ENCODE assay signal across 8 mouse cellular contexts in the genomic region with DNA sequence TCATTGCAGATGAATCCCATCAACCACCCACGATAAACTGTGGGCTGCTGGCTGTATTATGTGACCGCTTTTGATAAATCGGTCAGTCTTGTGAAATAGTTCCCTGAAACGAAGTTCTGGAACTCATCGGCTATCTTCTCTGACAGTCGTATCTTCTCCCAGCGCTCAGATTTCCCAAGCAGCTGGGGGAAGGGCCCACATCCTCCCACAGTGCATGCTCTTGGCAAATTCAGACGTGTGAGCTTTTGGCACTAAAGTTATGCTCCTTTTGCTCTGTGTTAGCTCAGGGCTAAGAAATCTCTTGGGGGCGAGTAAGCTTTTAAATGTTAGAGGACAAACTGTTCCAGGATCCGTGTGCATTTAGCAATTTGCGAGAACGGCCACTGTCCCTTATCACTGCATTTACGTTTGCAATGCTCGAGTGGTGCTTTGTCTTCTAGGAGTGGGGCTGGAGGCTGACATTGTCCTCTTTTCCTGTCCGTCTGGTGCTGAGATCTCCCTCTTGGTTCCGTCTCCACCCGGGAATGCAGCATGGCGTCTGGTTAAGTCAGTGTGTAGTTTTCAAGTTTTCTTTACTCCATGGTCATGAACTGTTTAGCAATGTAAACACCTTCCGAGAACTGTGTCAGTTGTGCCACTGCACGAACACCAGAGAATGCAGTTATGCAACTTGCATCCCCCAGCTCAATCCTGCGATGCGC. TPM values are rescaled to one million over a fixed set of nuclear protein-coding genes. Genes with fewer than 3 reads are reported as not detected.
DNase-seq lines count a peak whose midpoint lies in the region; ATAC-seq lines count a peak whose summit lies in the region.

No protein-coding gene starts in this region.

- H3K27me3 ChIP-seq in heart, embryonic 16.5 days (ENCODE audit: control insufficient read depth, insufficient read depth, low read length): 0 out of 2 replicates have a peak, but pooled peaks cover 2% of the 10 kb centered on the region
- H3K27me3 ChIP-seq in lung, embryonic 15.5 days: no peaks in the 10 kb centered on the region; the same call in 1 of the 2 replicates
- no peaks in the 10 kb centered on the region for H3K27me3 ChIP-seq in hindbrain, embryonic 11.5 days (ENCODE audit: control insufficient read depth, insufficient read depth, low read length)

- H3K4me2 ChIP-seq in heart, embryonic 16.5 days (ENCODE audit: low read depth, low read length): peak overlapping the region; percentile 40
- peak overlapping the region; percentile 39 for H3K4me2 ChIP-seq in lung, embryonic 15.5 days
- H3K4me2 ChIP-seq in hindbrain, embryonic 11.5 days (replicated peaks; ENCODE audit: low read depth, low read length): no peak overlapping the region

- peak; percentile 77 for ATAC-seq in heart, embryonic 16.5 days (replicated peaks; ENCODE audit: extremely low read depth, insufficient read depth, low FRiP score)
- peak; percentile 81; the same call in 1 of the 2 replicates for ATAC-seq in lung, embryonic 15.5 days (ENCODE audit: borderline replicate concordance, extremely low read depth, low FRiP score, low TSS enrichment)
- no peak for ATAC-seq in hindbrain, embryonic 11.5 days (ENCODE audit: low FRiP score)

- H3K9ac ChIP-seq in heart, embryonic 16.5 days (ENCODE audit: low read length): no peak overlapping the region
- no peak overlapping the region for H3K9ac ChIP-seq in lung, embryonic 15.5 days
- no peak overlapping the region for H3K9ac ChIP-seq in hindbrain, embryonic 11.5 days (ENCODE audit: low read depth, low read length)

- H3K4me3 ChIP-seq in heart, embryonic 16.5 days (ENCODE audit: low read length): peak overlapping the region; percentile 9
- peak overlapping the region; percentile 2; the same call in 1 of the 2 replicates for H3K4me3 ChIP-seq in lung, embryonic 15.5 days
- no peak overlapping the region for H3K4me3 ChIP-seq in hindbrain, embryonic 11.5 days (ENCODE audit: low read depth, low read length)

- H3K36me3 ChIP-seq in heart, embryonic 16.5 days (ENCODE audit: control insufficient read depth, insufficient read depth): no peaks in the 10 kb centered on the region
- no peaks in the 10 kb centered on the region for H3K36me3 ChIP-seq in lung, embryonic 15.5 days
- no peaks in the 10 kb centered on the region for H3K36me3 ChIP-seq in hindbrain, embryonic 11.5 days (ENCODE audit: control insufficient read depth, insufficient read depth, low read length)

- peak; percentile 69 for DNase-seq in urinary bladder, postnatal 14 days (ENCODE audit: low spot score)
- DNase-seq in urinary bladder, postnatal 10 days (ENCODE audit: low spot score): no peak
- no peak for DNase-seq in left cerebral cortex, postnatal 4 days
- no peak for DNase-seq in right cerebral cortex, postnatal 25 days
- DNase-seq in left cerebral cortex, adult 18-20 months (ENCODE audit: low spot score in 2 of 2): no peak
- DNase-seq in hindbrain, embryonic 11.5 days (ENCODE audit: low spot score): no peak

- intact Hi-C loops in left cerebral cortex, postnatal 4 days (cut with DNase I): loop anchor here (5.0 to 10.0 kb wide), 2 partner anchors 562 to 949 kb away; a partner anchor contains a TSS

- H3K27ac ChIP-seq in heart, embryonic 16.5 days (ENCODE audit: low read length): no peak overlapping the region
- no peak overlapping the region for H3K27ac ChIP-seq in lung, embryonic 15.5 days
- no peak overlapping the region for H3K27ac ChIP-seq in hindbrain, embryonic 11.5 days (ENCODE audit: low read depth, low read length)

- no peaks in the 10 kb centered on the region for H3K9me3 ChIP-seq in heart, embryonic 16.5 days (replicated peaks; ENCODE audit: control insufficient read depth, low read length)
- no peaks in the 10 kb centered on the region for H3K9me3 ChIP-seq in lung, embryonic 15.5 days
- no peaks in the 10 kb centered on the region for H3K9me3 ChIP-seq in hindbrain, embryonic 11.5 days (ENCODE audit: control insufficient read depth, low read length)

- 19% methylated on average over 22 of the region's 22 CpGs for WGBS in heart, embryonic 16.5 days
- 20% methylated on average over 22 of the region's 22 CpGs for WGBS in lung, embryonic 15.5 days
- WGBS in hindbrain, embryonic 11.5 days: 81% methylated on average over 22 of the region's 22 CpGs

- H3K4me1 ChIP-seq in heart, embryonic 16.5 days (ENCODE audit: control insufficient read depth, insufficient read depth, low read length): peaks cover 6% of the 10 kb centered on the region; the same call in 1 of the 2 replicates
- 0 out of 2 replicates have a peak, but pooled peaks cover 8% of the 10 kb centered on the region for H3K4me1 ChIP-seq in lung, embryonic 15.5 days
- no peaks in the 10 kb centered on the region for H3K4me1 ChIP-seq in hindbrain, embryonic 11.5 days (replicated peaks; ENCODE audit: control insufficient read depth, insufficient read depth, low read length)

RNA-seq across cellular contexts. Expression of a gene that starts 12.3 kb away (rescaled TPM):
- polyA plus RNA-seq in heart, embryonic 16.5 days (2015; fragmentation: Nextera tagmentation; extraction: Ambion mirVana): 14.9 and 16.3 TPM in 2 replicates
- 22.9 and 24.2 TPM in 2 replicates for polyA plus RNA-seq in lung, embryonic 15.5 days (2015; fragmentation: Nextera tagmentation; extraction: Ambion mirVana)
- total RNA-seq in left cerebral cortex, postnatal 4 days (2021): 1 to 10 TPM; 1.0 to 2.4 TPM
- total RNA-seq in left cerebral cortex, adult 18-20 months (2021): under 1 TPM; 0.52 to 0.63 TPM
- polyA plus RNA-seq in hindbrain, embryonic 11.5 days (2014; fragmentation: Nextera tagmentation; extraction: Ambion mirVana): 27.7 and 28.5 TPM in 2 replicates
